Mouse (Mus musculus) intestine, postnatal 0 days (tissue): ENCODE data around the gene Maats1. TPM values are rescaled to one million over a fixed set of nuclear protein-coding genes. Genes with fewer than 3 reads are reported as not detected.
"Not testable (repeated sequence)": the region's sequence is repeated elsewhere in the genome, so short reads cannot be mapped to it uniquely, and the experiment has no call there.

Experiments used
- ATAC-seq: fragments of 200-750 bp; cut with Nextera tagmentation; 2 replicates; pipeline ENCODE4 v1.8.0; 2017; ENCODE audit warnings: mild to moderate bottlenecking, moderate TSS enrichment, moderate library complexity
- H3K27ac ChIP-seq: fragments of 300-500 bp; sonication (generic); 2 replicates; pipeline ENCODE4 v1.5.1; 2014; ENCODE audit warnings: mild to moderate bottlenecking, low read depth, low read length, moderate library complexity
- H3K27me3 ChIP-seq: fragments of 300-500 bp; sonication (generic); replicated peaks from 2 replicates; pipeline ENCODE4 v1.6.1; 2014; ENCODE audit warnings: low read length, mixed read lengths; ENCODE audit not compliant: control insufficient read depth, insufficient read depth
- H3K36me3 ChIP-seq: fragments of 300-500 bp; sonication (generic); 2 replicates; pipeline ENCODE4 v1.6.1; 2014; ENCODE audit warnings: mild to moderate bottlenecking, moderate library complexity; ENCODE audit not compliant: control insufficient read depth, insufficient read depth
- H3K4me1 ChIP-seq: fragments of 300-500 bp; sonication (generic); replicated peaks from 2 replicates; pipeline ENCODE4 v1.6.1; 2014; ENCODE audit warnings: antibody characterized with exemption, low read length, mixed read lengths; ENCODE audit not compliant: control insufficient read depth, insufficient read depth
- H3K4me2 ChIP-seq: fragments of 300-500 bp; sonication (generic); replicated peaks from 2 replicates; pipeline ENCODE4 v1.6.1; 2014; ENCODE audit warnings: low read depth, mild to moderate bottlenecking, moderate library complexity
- H3K4me3 ChIP-seq: fragments of 300-500 bp; sonication (generic); 2 replicates; pipeline ENCODE4 v1.5.1; 2014; ENCODE audit warnings: low read depth, low read length
- H3K9ac ChIP-seq: fragments of 300-500 bp; sonication (generic); 2 replicates; pipeline ENCODE4 v1.6.1; 2014; ENCODE audit warnings: mild to moderate bottlenecking, low read depth, low read length
- H3K9me3 ChIP-seq: fragments of 300-500 bp; sonication (generic); 2 replicates; pipeline ENCODE4 v1.6.1; 2016; ENCODE audit warnings: mixed run types; ENCODE audit not compliant: control insufficient read depth
- CTCF ChIP-seq: sonication (generic); IDR thresholded peaks from 2 replicates; pipeline ENCODE4 v1.5.1; 2016; ENCODE audit warnings: low read depth, mild to moderate bottlenecking, control low read depth, antibody characterized with exemption, moderate library complexity
- WGBS: fragments of 180-500 bp; shearing (Covaris S2); extraction: QIAGEN DNeasy Blood & Tissue Kit; methylation state at CpG from one replicate; pipeline ENCODE4 v1.1.7; 2014; 5-methylcytosine and 5-hydroxymethylcytosine counted together
- polyA plus RNA-seq: library from polyadenylated mRNA; unstranded; fragments of >200 nt; fragmentation: Nextera tagmentation; extraction: Ambion mirVana; gene quantifications from 2 replicates; pipeline ENCODE4 v1.2.1, GENCODE M21; 2015

The Maats1 gene
- polyA plus RNA-seq, 1 experiment from 2014 or later = 1.0 TPM

DNA sequence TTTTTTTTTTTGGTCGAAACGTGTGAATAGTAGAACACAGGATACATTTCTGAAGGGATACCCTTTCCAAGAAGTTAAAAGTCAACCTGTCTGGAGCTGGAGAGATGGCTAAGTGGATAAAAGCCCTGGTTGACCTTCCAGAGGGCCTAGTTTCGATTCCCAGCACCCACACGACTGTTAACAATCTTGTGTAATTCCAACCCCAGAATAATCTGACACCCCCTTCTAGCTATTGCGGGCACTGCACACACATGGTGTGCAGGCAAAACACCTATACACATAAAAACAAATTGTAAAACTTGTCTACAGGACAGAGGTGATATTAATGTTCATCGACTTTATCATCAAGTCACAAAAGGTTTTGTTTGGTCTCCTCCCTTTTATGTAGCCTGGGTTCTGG lies 5.6 kb upstream of the Maats1 start:
- 53% methylated on average over 6 of the region's 6 CpGs for WGBS
- no peak for ATAC-seq
- Histone ChIP-seq H3K27ac (no peak overlapping the region), H3K27me3 (no peaks in the 10 kb centered on the region), H3K4me2 (peak overlapping the region; percentile 76), H3K4me3 (peak overlapping the region; percentile 76), H3K4me1 (peaks cover 7% of the 10 kb centered on the region; the same call in 1 of the 2 replicates), H3K9me3 (no peaks in the 10 kb centered on the region), H3K36me3 (peaks cover 21% of the 10 kb centered on the region), H3K9ac (peak overlapping the region; percentile 89)
- TF ChIP-seq CTCF = no peak

DNA sequence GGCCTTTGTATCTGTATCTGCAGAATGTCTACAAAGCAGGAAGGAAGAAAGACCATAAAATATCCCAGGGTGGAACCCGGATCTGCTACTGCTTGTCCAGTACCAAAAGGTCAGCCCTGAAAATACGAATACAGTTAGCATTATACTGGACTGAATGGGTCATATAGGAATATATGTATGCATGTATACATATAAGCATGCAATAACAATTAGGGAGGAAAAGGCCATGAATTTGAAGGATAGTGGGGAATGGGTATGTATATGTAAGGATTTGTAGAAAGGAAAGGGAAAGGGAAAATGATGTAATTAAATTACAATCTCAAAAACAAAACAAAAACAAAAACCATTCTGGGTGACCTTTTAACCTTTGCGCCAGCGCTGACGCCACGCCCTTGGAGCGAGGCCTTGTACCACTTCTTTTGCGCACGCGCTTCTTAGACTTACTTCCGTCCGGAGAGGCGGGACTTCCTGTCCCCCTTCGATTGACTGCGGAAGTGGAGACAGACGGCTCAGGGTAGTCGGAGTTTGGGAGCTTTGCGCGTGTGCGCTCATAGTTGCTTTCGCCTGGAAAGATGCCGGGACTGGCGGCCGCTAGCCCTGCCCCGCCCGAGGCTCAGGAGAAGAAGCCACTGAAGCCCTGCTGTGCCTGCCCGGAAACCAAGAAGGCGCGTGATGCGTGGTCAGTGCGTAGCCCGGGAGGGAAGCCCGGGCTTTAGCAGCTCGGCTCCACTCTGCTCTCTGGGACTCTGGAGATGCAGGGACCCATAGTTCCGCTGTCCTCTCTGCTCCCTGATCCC lies 4.8 kb upstream of the Maats1 start, which contains the start of the genes Cox17 and Gm21987:
Gene Cox17, plus strand, starts transcription at position 463 of the 797 bp plus-strand sequence.
Gene Gm21987, plus strand, starts transcription at position 512 of the 797 bp plus-strand sequence.
- peak within 1 kb of the TSS; percentile 89 for H3K27ac ChIP-seq
- peak within 1 kb of the TSS; percentile 76 for H3K4me3 ChIP-seq
- H3K4me1 ChIP-seq = peaks cover 10% of the 10 kb centered on the region; the same call in 1 of the 2 replicates
- H3K9me3 ChIP-seq = no peaks in the 10 kb centered on the region
- WGBS = 2% methylated on average over 35 of the region's 35 CpGs
- no peaks in the 10 kb centered on the region for H3K27me3 ChIP-seq
- TF ChIP-seq CTCF = no peak
- peak; percentile 92 for ATAC-seq
- H3K36me3 ChIP-seq = peaks cover 21% of the 10 kb centered on the region
- H3K9ac ChIP-seq = peak within 1 kb of the TSS; percentile 89
- peak within 1 kb of the TSS; percentile 76 for H3K4me2 ChIP-seq

GRCm38 (mm10) chr16:38344941-38345725 lies 3.2 kb upstream of the Maats1 start:
- TF ChIP-seq CTCF = peak; percentile 69
- Histone ChIP-seq H3K27me3 (no peaks in the 10 kb centered on the region), H3K36me3 (peaks cover 7% of the 10 kb centered on the region; the same call in 1 of the 2 replicates), H3K9ac (no peak overlapping the region), H3K4me1 (peaks cover 10% of the 10 kb centered on the region; the same call in 1 of the 2 replicates), H3K27ac (no peak overlapping the region), H3K4me3 (no peak overlapping the region), H3K4me2 (no peak overlapping the region), H3K9me3 (no peaks in the 10 kb centered on the region)
- peak; percentile 26; the same call in 1 of the 2 replicates for ATAC-seq
- WGBS = 56% methylated on average over 3 of the region's 3 CpGs

- not testable (repeated sequence) for H3K4me3 ChIP-seq, H3K27me3 ChIP-seq, H3K36me3 ChIP-seq, H3K9ac ChIP-seq, ATAC-seq, H3K9me3 ChIP-seq, H3K4me2 ChIP-seq, H3K4me1 ChIP-seq, H3K27ac ChIP-seq
- WGBS = 84% methylated on average over 4 of the region's 4 CpGs
- TF ChIP-seq CTCF = peak; percentile 27
Measured at GRCm38 (mm10) chr16:38338077-38338476, 3.9 kb downstream of the Maats1 start.

- 16% methylated on average over 6 of the region's 6 CpGs for WGBS
- H3K36me3 ChIP-seq = no peaks in the 10 kb centered on the region
- no peaks in the 10 kb centered on the region for H3K9me3 ChIP-seq
- peak; percentile 93 for ATAC-seq
- no peaks in the 10 kb centered on the region for H3K27me3 ChIP-seq
- H3K4me3 ChIP-seq = no peak overlapping the region
- H3K9ac ChIP-seq = no peak overlapping the region
- 0 out of 2 replicates have a peak, but pooled peaks cover 4% of the 10 kb centered on the region for H3K4me1 ChIP-seq
- H3K4me2 ChIP-seq = no peak overlapping the region
- TF ChIP-seq CTCF = no peak
- H3K27ac ChIP-seq = no peak overlapping the region
Measured at GRCm38 (mm10) chr16:38334431-38334830, 7.5 kb downstream of the Maats1 start.

GRCm38 (mm10) chr16:38329340-38329739 lies 12.6 kb downstream of the Maats1 start:
- Histone ChIP-seq H3K27ac (no peak overlapping the region), H3K9me3 (no peaks in the 10 kb centered on the region), H3K4me3 (no peak overlapping the region), H3K4me2 (no peak overlapping the region), H3K9ac (no peak overlapping the region), H3K4me1 (0 out of 2 replicates have a peak, but pooled peaks cover 4% of the 10 kb centered on the region), H3K36me3 (no peaks in the 10 kb centered on the region), H3K27me3 (no peaks in the 10 kb centered on the region)
- TF ChIP-seq CTCF = peak; percentile 41
- 87% methylated on average over 3 of the region's 3 CpGs for WGBS
- ATAC-seq = no peak
